Mouse (Mus musculus): Measurements from ENCODE around the gene Dnajc9. TPM values are rescaled to one million over a fixed set of nuclear protein-coding genes. Genes with fewer than 3 reads are reported as not detected.

Gene Dnajc9
- total RNA-seq, 2 experiments from 2014 or later: 30.8 to 39.5 TPM

DNA sequence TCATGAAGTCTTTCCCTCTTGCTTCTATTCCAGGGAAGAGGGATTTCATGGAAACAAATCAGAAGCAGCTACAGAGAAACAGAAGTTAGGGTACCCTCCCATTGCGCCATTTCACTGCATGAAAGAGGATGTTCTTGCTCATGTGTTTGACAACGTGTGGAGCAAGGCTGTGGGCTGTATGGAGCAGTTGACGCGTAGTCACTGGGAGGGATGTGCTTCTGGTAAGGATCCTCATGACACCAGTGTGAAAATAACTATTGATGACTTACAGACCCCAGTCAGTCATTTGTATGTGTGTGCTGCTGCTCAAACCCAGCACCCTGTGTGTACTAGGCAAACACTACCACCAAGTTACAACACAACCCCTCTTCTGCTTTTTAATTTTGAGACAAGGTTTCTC, 25.5 kb downstream of the Dnajc9 start:
- DNase-seq: no peak

DNA sequence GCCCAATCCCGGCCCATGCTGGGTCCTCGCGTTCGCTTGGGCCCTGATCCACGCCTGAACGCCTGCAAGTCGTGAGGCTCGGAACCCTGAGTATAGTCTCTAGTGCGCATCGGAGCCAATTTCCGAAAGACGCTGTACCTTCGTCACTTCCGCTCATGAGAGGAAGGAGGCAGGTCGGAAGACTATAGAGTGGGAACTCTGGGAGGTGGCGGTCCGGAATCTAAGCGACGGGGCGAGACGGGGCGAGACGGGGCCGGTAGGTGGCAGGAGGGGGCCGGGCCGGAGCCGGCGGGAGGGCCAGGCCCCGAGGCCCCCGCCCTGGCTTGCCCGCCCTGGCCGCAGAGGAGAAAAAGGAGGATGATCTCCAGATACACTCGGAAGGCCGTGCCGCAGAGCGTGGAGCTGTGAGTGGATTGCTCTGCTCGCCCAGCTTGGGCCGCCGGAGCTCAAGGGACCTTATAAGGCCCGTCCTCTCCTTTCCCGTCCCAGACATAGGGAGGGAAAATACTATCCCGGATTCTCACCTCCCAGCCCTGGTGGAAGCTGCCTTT, 40.6 kb downstream of the Dnajc9 start, which contains the start of the genes Ecd and Fam149b:
Ecd (minus strand) TSS at position 131 of the 551 bp plus-strand sequence.
Fam149b (plus strand) TSS at position 172 of the 551 bp plus-strand sequence.
- DNase-seq: peak; percentile 93

DNA sequence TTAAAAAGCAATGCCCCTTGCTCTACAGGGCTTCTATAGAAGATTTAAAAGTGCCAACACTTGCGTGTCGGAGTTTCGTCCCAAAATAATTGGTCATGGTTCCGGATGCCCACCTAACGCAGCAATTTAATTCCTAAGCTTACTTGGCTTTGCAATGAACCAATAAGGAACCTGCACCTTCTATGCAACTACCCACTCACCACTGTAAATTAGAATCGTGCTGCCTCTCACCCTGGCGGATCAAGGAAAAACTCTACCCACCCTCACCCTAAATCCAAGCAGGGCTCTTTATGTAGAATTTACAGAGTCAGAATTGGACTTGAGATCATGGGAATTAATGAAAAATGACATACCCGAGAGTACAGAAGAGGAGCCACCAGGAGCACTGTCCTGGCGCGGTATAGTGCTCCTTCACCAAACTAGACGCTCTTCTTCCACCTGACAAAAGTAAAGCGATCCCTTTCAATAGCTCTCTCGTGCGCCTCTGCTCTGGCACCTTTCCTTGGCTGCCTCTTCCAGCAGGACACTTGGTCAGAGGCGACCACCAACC, 41.2 kb downstream of the Dnajc9 start:
- DNase-seq: no peak

DNA sequence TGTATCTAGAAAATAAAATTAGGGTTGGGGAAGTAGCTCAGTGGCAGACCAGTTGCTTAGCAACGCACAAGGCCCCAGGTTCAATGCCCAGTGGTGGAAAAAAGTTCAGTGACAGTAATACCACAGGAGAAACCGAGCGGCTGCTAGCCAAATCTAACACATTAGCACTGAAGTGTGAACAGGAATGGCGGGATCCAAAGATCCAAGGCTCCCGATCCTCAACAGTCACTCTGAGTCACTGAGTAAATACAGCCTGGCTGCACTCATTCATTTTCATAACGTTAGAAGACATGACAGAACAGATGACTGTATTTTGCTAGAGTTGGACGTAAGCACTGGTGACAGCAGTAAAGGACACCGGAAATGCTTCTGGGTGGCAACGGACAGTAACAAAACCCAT, 42.8 kb downstream of the Dnajc9 start:
- no peak for DNase-seq

DNA sequence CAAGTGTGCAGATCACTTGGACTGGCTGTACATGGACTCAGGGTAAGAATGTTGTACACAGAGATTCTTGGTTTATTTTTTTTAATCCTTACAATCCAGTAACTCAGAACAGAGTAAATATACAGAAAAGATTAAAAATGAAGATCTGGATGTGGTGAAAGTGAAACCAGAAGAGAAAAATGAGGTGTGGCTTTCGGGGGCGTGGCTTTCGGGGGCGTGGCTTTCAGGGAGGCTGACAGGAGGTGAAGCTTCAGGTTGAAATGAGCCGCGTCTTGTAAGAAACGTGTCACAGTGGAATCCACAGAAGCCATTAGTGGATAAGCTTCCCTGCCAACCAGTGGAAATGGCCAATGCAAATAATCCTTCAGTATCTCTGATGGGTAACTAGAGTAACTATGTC, 47.8 kb downstream of the Dnajc9 start:
- no peak for DNase-seq

DNA sequence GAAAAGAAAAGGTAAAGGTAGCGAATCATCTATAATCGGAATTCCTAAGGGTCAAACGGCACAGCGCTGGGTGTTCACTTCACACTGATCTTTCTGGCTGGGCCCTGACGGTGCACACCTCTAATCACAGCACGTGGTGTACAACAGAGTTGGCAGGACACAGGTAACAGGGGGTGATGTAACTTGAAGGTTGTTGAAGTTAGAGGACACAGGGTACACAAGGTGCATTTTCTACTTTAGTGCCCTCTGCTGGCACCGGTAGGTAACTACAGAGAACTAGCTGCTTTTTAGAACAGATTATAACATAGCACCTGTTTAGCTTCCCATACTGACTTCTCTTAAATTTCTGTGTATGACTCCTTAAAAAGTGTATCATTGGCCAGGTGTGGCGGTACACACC, 48.6 kb downstream of the Dnajc9 start:
- DNase-seq: peak in 1 of 2 experiments; percentile 28

DNA sequence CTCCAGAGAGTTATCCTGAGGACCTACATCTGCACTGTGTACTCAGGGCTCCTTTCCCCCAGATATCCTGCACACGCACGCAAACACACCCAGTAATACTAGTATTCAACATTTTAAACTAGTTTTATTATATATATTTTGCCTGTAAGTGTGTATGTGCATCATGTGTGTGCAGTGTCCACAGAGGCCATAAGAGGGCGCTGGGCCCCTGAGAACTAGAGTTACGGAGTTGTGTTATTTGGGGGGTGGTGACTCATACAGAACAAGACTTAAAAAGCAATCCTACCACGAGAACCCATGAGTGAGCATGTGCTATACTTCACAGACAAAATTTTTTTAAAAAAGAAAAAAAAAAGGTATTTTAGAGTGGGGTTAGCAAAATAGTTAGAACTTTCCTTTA, 49.3 kb downstream of the Dnajc9 start:
- DNase-seq: no peak

Other genes with a start within 250 kb of the Dnajc9 start
- gene Kcnk5, start 207.1 kb downstream of the Dnajc9 start, total RNA-seq (2021): 10 to 100 TPM in 1 of 2 experiments, 1 to 10 TPM in 1; 8.6 to 13.9 TPM
- gene Kcnk16, start 119.7 kb downstream of the Dnajc9 start, total RNA-seq (2021): not detected
- 10 to 100 TPM; 38.7 to 47.9 TPM for gene Nudt13, start 94.2 kb downstream of the Dnajc9 start, total RNA-seq (2021)
- 10 to 100 TPM; 40.9 to 42.2 TPM for gene Ecd, start 40.8 kb downstream of the Dnajc9 start, total RNA-seq (2021)
- 10 to 100 TPM; 32.4 to 33.8 TPM for gene Fam149b, start 40.7 kb downstream of the Dnajc9 start, total RNA-seq (2021)
- gene Mrps16, start 4.7 kb upstream of the Dnajc9 start, total RNA-seq (2021): 10 to 100 TPM; 70.9 to 73.6 TPM
- 1 to 10 TPM; 1.1 to 2.6 TPM for gene Cfap70, start 63.3 kb upstream of the Dnajc9 start, total RNA-seq (2021)
- 100 to 1,000 TPM; 108 to 119 TPM for gene Anxa7, start 91.2 kb upstream of the Dnajc9 start, total RNA-seq (2021)
- 1 to 10 TPM in 1 of 2 experiments, under 1 TPM in 1; 0.79 to 1.0 TPM for gene Mss51, start 108.0 kb upstream of the Dnajc9 start, total RNA-seq (2021)
- gene Ppp3cb, start 157.7 kb upstream of the Dnajc9 start, total RNA-seq (2021): 10 to 100 TPM; 66.8 to 67.6 TPM

All from adrenal gland, postnatal 36 days (tissue).